Mouse (Mus musculus) cortical plate, adult 2 months (tissue): ENCODE results near the gene Hspa1b.

ENCODE experiments used
- CTCF ChIP-seq: fragments of 200-500 bp; IDR thresholded peaks from 2 replicates; pipeline ENCODE4 v1.5.1; 2011; ENCODE audit warnings: mild to moderate bottlenecking, control low read depth, low read length; ENCODE audit not compliant: insufficient read depth; ENCODE audit errors: extremely low read depth
- POLR2A ChIP-seq: fragments of 200-500 bp; IDR thresholded peaks from 2 replicates; pipeline ENCODE4 v1.6.1; 2011; ENCODE audit warnings: mild to moderate bottlenecking, low read length, control low read depth; ENCODE audit not compliant: insufficient read depth; ENCODE audit errors: extremely low read depth

DNA sequence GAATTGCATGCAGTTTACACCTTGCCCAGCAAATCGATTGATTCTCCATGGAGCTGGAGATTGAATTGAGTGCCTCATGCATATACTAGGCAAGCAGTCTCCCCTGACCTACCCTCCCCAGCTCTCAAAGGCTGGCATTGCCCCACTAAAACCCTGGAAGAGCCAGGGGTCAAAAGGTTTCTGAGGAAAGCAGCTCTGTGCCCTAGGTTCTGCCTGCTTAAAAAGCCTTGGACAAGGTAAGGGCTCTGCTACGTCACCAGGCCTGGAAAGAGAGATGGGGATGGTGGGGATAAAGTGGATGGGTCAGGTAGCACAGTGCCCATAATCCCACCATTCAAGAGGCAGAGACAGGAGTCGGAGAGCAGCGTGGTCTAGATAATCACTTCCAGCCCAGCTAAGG lies 4.2 kb downstream of the Hspa1b start:
- TF ChIP-seq POLR2A, result no peak
- TF ChIP-seq CTCF, result no peak
